In the genomic region with DNA sequence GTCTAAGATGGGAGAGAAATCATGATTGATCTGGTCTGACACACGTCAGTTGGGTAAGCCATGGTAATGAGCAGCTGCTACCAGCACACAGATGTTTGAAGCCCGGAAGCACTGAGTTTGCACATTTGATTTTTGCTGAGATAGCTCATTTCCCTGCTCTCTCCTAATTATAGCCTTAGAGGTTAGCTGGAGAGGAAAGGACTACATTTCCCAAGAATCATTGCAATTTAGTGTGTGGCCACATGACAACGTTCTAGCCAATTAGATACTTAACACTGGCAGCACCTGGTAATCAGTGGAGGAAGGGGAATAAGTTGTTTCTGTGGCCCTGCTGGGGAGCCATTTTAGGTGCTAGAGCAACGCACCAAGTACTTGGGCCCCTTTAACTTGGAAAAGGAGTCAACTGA, we compare ENCODE assay signal across 9 mouse cellular contexts. TPM values are rescaled to one million over a fixed set of nuclear protein-coding genes. Genes with fewer than 3 reads are reported as not detected.
DNase-seq lines count a peak whose midpoint lies in the region; ATAC-seq and TF ChIP-seq lines count a peak whose summit lies in the region.
"Had no signal": no experiment of that assay in that cellular context is flagged by ENCODE, and none has a peak within 500 bp of the region (broad histone marks: within the 10 kb centered on the region; RNA-seq: fewer than 3 reads in every experiment).

No protein-coding gene starts in this region.

- H3K9me3 ChIP-seq in liver, embryonic 11.5 days (ENCODE audit: control insufficient read depth, low read length): no peaks in the 10 kb centered on the region
- H3K9me3 ChIP-seq: liver, embryonic 15.5 days had no signal

- no peak overlapping the region for H3K4me3 ChIP-seq in liver, embryonic 11.5 days (ENCODE audit: low read depth, low read length)
- no peak overlapping the region for H3K4me3 ChIP-seq in cortical plate, adult 2 months (ENCODE audit: insufficient read depth, low read length)
- H3K4me3 ChIP-seq: liver, embryonic 15.5 days had no signal

- TF ChIP-seq CTCF in cortical plate, adult 2 months (IDR thresholded peaks at IDR 0.05; ENCODE audit: extremely low read depth, insufficient read depth, low read length): no peak

- H3K36me3 ChIP-seq in liver, embryonic 11.5 days (ENCODE audit: control insufficient read depth, insufficient read depth, low read length): no peaks in the 10 kb centered on the region
- H3K36me3 ChIP-seq: liver, embryonic 15.5 days had no signal

- H3K4me1 ChIP-seq in liver, embryonic 11.5 days (replicated peaks; ENCODE audit: control insufficient read depth, insufficient read depth, low read length): no peaks in the 10 kb centered on the region
- peaks cover 25% of the 10 kb centered on the region for H3K4me1 ChIP-seq in cortical plate, adult 2 months (ENCODE audit: control insufficient read depth, insufficient read depth, low read length)
- H3K4me1 ChIP-seq: liver, embryonic 15.5 days had no signal

- H3K9ac ChIP-seq in liver, embryonic 11.5 days (ENCODE audit: low read depth, low read length): no peak overlapping the region
- H3K9ac ChIP-seq: liver, embryonic 15.5 days had no signal

- H3K27me3 ChIP-seq in liver, embryonic 11.5 days (replicated peaks; ENCODE audit: control insufficient read depth, insufficient read depth, low read length): no peaks in the 10 kb centered on the region
- H3K27me3 ChIP-seq: liver, embryonic 15.5 days had no signal

- H3K4me2 ChIP-seq in liver, embryonic 11.5 days: no peak overlapping the region
- H3K4me2 ChIP-seq: liver, embryonic 15.5 days had no signal

- 57% methylated on average over 4 of the region's 4 CpGs for WGBS in liver, embryonic 11.5 days

- no peak overlapping the region for H3K27ac ChIP-seq in liver, embryonic 11.5 days (ENCODE audit: low read depth, low read length)
- peak overlapping the region; percentile 42; the same call in 1 of the 2 replicates for H3K27ac ChIP-seq in cortical plate, adult 2 months (ENCODE audit: insufficient read depth, low read length)
- H3K27ac ChIP-seq: liver, embryonic 15.5 days had no signal

- 0 out of 2 replicates have a peak, but pooled peaks have one; percentile 23 for ATAC-seq in liver, embryonic 11.5 days (replicated peaks; ENCODE audit: low FRiP score)
- peak; percentile 98 for ATAC-seq in inflammation-experienced regulatory T-cells, adult 6 months

- no peak for DNase-seq in liver, embryonic 11.5 days (ENCODE audit: low spot score)
- no peak for DNase-seq in liver
- peak; percentile 77 for DNase-seq in naive thymus-derived CD4-positive, alpha-beta T cell, adult 2 months (ENCODE audit: low read depth)
- DNase-seq in urinary bladder, postnatal 36 days (ENCODE audit: low spot score in 2 of 2): no peak
- no peak for DNase-seq in c-Kit-positive CD71-positive TER-119-positive erythroid progenitor cells, embryonic 14.5 days (ENCODE audit: low spot score)
- DNase-seq in heart, postnatal 10 days: no peak

- TF ChIP-seq POLR2A in cortical plate, adult 2 months (IDR thresholded peaks at IDR 0.05; ENCODE audit: extremely low read depth, insufficient read depth, low read length): no peak

- intact Hi-C loops in heart, postnatal 10 days (cut with DNase I): no loop called here

RNA-seq across cellular contexts. Expression of a gene that starts 26.3 kb away (rescaled TPM):
- polyA plus RNA-seq in liver, embryonic 11.5 days (2014; fragmentation: Nextera tagmentation; extraction: Ambion mirVana): 4.5 and 4.8 TPM in 2 replicates
- 130 and 131 TPM in 2 replicates for polyA plus RNA-seq in cortical plate, adult 2 months (2012; rRNA removed)
- polyA plus RNA-seq in inflammation-experienced regulatory T-cells, adult 6 months (2017; shearing (Covaris generic)): 1 to 10 TPM in 2 of 3 experiments, under 1 TPM in 1; 0.33 to 3.8 (median 1.2) TPM
- 10 to 100 TPM; 17.9 to 20.3 TPM for total RNA-seq in heart, postnatal 10 days (2021)

Comparison
In these comparisons a context has a peak if more than half of its experiments do, and no peak if none do; other contexts are left out.
1. RNA of a gene that starts 26.3 kb away (polyA plus RNA-seq): 130 to 131 TPM in cortical plate, adult 2 months; 4.5 to 4.8 TPM in liver, embryonic 11.5 days and 0.33 to 3.8 TPM in inflammation-experienced regulatory T-cells, adult 6 months; every median in the first group is over 10 times any median in the second.